Mouse (Mus musculus): ENCODE measurements around the gene Gm17545.

GRCm38 (mm10) chr9:22484562-22485308, 30.6 kb downstream of the Gm17545 start:
- TF ChIP-seq CTCF (IDR thresholded peaks at IDR 0.05; ENCODE audit: insufficient read depth, low read depth, low read length): no peak
- no peak for TF ChIP-seq POLR2A (IDR thresholded peaks at IDR 0.05; ENCODE audit: insufficient read depth, low read depth, low read length)

Data from olfactory bulb, adult 2 months (tissue).